Mouse (Mus musculus): ENCODE data around the gene Sbf2.
A peak's percentile ranks its signal among the peaks of the same experiment; 100 is the strongest.

Gene Sbf2

GRCm38 (mm10) chr7:110309246-110309645 lies 305.5 kb downstream of the Sbf2 start:
- DNase-seq (ENCODE audit: low spot score in 2 of 2), result no peak

GRCm38 (mm10) chr7:110307741-110308140 lies 307.0 kb downstream of the Sbf2 start:
- DNase-seq (ENCODE audit: low spot score in 2 of 2), result no peak

DNA sequence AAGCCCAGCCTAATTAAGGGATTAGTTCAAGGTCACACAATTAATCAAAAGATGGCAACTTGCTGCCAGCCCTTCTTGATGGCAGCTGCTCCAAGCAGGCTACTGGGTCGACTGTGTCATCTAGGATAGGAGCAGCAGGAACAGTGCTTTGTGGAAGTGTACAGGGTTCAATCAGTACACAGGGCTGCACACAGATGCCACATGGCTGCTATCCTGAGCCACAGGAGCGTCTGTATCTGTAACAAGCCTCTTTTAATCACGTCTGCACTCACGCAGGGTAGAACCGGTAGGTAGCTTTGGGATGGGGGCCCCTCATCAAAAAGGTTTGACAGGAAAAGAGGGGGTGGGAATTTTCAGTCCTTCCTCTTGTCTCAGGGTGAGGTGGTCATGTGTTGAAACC lies 308.4 kb downstream of the Sbf2 start:
- no peak for DNase-seq (ENCODE audit: low spot score in 2 of 2)

DNA sequence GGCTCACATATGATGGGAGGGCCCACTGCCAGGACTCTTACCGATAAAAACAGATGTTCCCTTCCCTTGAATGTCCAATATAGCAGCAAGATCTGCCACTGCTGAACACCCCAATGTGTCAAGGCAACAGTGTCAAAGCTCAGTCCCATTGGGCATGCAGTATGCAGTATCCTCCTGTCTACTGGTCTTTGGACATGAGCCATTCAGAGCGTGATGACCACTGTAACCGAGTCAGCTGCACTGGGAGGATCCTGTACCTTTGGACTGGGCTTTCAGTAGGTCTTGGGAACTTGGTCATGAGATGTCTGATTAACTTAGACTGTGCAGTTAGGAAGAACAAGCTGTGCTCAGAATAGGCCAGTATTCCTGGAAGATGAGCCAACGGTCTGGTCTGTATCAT lies 309.2 kb downstream of the Sbf2 start:
- no peak for DNase-seq (ENCODE audit: low spot score in 2 of 2)

- no peak for DNase-seq (ENCODE audit: low spot score in 2 of 2)
Measured at GRCm38 (mm10) chr7:110302886-110303285, 311.8 kb downstream of the Sbf2 start.

DNA sequence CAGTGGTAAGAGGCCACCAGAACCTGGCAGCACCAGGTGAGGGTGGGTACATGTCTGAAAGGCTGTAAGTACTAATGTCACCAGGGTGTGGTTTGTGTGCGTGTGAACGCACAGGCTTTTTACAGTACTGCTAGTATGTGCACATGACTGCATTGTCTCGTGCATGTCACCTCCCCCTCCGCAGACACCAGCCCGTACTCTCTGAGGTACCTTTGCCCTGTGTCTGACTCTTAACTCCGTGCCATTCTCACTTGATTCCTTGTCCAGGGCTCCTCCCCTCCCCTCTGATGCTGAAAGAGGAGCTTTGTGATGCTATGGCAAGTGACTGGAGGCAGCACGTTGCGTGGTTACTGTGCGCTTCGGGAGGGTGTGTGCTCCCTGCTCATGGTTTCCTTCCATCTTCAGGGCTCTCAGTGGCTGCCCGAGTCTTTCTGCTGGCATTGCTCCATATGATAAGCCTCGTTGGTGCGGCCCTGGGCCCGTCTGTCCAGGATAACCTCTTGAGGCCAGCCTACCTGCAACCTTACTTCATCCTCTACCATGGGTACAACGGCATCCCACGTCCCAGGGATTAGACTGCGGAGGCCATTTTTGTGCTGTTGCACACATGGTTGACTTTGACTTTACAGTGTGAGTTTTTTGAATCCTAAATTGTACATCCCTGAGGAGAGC lies 315.8 kb downstream of the Sbf2 start:
- no peak for DNase-seq (ENCODE audit: low spot score in 2 of 2)

- no peak for DNase-seq (ENCODE audit: low spot score in 2 of 2)
Measured at GRCm38 (mm10) chr7:110298090-110298489, 316.6 kb downstream of the Sbf2 start.

GRCm38 (mm10) chr7:110297611-110298010 lies 317.1 kb downstream of the Sbf2 start:
- DNase-seq (ENCODE audit: low spot score in 2 of 2), result no peak

- DNase-seq (ENCODE audit: low spot score in 2 of 2), result no peak
Measured at GRCm38 (mm10) chr7:110296889-110297603, 317.7 kb downstream of the Sbf2 start.

DNA sequence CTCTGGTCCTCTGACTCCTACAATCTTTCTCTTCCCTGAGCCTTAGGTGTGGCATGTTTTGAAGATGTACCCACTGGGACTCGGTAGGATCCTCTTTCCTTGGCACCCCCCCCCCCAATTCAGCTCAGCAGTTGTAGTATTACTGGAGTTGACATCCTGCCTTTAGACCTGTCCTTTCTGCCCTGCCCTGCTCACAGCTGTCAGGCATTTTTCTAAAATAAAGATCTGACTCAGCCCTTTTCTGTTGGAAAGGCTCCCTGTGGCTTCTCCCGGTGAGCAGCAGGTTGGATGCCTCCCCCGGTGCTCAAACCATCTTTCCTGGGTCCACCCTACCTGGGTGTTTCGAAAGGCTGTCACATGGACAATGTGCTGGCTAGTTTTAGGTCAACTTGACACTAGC lies 325.1 kb downstream of the Sbf2 start:
- DNase-seq (ENCODE audit: low spot score in 2 of 2), result no peak

DNA sequence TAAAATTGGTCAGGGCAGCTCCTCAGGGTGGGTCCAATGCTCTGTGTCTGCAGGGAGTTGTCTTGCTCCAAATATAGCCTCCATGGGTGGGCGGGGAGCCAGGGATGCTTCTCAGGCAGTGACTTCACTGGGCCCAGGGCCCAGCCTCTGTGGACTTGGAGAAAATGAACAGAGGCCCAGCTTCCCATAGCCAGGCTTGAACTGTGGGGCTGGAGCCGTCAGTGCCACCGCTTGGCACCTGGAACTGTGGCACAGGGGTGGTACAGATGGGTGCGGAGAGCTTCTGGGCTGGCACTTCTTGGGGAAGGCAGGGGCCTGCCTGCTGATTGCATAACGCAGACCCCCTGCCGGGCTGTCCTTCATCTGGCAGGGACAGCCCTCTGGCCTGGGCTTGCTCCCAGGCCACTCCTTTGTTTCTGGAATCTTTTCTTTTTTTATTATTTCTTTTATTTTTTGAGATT lies 326.0 kb downstream of the Sbf2 start:
- no peak for DNase-seq (ENCODE audit: low spot score in 2 of 2)

DNA sequence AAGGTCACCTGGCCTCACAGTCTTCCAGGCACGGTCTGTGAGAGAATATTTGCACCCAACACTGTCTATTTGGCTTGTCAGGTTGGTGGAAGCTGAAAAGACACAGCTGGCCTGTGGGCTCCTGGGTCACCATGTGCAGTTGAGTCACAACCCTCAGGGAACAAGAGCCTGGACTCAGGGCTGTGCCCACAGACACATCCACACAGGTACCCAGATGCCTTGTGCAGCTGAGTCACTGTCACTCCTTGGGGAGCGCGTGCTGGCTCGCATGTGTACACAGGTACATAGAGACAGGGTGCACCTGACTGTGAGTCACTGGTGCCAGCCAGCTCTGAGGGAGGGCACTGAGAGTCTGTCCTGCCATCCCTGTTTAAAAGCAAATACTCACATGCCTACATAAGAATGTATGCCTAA lies 326.5 kb downstream of the Sbf2 start:
- no peak for DNase-seq (ENCODE audit: low spot score in 2 of 2)

DNA sequence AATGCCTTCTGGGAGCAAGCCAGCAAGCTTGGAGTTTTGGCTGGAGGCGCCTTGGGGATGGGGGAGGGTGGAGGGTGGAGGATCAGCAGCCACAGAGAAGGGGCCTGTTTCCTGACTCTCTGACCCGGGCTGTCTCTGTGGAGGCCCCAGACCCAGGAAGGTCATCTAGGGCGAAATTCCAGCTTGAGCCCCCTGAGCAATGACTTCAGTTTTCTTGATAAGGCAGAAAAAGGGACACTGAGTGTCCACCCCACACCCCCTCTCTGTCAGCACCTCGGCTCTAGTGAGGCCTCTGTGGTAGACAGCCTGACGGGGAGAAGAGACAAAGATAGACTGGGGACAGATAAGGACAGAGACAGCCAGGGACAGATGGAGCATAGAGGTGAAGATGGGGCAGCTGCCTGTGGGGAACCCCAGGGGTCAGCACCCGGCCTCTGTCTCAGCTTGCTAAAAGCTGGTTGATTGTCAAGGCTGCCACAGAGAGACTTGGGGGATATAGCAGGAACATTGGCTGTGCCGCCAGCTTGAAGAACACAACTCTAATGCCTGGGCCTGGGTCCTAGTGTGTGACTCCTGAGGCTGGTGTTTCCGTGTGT lies 327.1 kb downstream of the Sbf2 start:
- DNase-seq (ENCODE audit: low spot score in 2 of 2), result no peak

GRCm38 (mm10) chr7:110286838-110287475 lies 327.8 kb downstream of the Sbf2 start:
- peak; percentile 36 to 66 for DNase-seq (ENCODE audit: low spot score in 2 of 2)

DNA sequence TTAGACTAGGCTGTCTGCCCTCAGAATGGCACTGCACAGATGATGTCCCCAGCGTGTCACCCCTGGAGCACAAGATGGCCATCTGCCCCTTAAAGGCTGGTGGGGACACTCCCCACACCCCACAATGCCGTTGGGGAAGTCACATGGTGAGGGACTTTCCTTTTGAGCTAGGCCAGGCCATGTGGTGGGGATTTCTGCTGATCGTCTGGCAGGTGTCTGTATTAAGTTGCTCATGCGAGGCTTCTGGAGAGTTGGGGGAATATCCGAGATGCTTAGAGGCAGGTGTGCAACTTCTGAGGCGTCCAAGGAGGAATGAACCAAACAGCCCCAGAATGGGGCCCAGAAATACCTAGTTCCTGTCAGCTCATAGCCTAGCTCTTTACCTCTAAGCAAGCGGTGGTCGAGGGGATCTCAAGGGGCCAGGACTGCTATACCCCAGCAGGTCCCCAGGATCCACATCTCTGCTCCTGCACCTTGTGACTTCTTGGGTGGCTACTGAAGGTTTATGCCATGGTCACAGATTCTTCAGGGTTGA lies 328.5 kb downstream of the Sbf2 start:
- DNase-seq (ENCODE audit: low spot score in 2 of 2), result peak in 1 of 2 experiments; percentile 31

- no peak for DNase-seq (ENCODE audit: low spot score in 2 of 2)
Measured at GRCm38 (mm10) chr7:110285849-110286151, 328.9 kb downstream of the Sbf2 start.

DNA sequence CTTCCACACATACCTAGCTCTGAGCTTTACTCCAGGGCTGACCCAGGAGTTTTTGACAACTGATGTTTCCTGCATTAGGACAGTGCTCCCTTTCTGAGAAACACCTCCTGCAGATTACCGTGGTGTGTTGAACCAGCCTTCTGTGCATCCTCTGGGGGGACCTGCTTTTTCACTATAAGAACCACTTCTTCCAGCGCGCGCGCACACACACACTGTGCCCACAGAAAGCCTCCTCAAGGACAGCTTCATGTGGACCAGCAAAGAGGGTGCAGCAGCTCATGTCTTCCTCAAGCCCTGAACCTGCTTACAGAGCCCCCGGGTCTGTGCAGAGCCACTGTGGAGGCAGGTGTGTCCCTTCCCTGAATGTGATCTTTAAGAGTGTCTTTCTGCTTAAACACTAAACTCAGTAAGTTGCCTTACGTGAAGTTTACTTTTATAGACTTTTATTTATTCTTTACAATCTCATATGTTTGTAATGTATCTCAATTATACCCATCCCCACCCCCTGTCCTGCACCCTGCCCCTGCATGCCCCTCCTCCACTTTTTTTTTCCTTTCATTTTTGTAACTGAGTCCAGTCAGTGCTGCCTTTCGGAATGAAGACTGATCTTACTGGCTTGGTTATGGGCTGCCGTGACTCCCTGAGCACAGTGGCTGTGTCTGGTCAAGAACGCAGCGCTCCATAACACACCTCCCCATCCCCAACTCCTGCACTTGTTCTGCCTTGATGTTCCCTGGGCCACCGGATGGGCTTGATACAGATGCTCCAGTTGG lies 329.5 kb downstream of the Sbf2 start:
- DNase-seq (ENCODE audit: low spot score in 2 of 2), result no peak

GRCm38 (mm10) chr7:110283484-110284275 lies 331.0 kb downstream of the Sbf2 start:
- no peak for DNase-seq (ENCODE audit: low spot score in 2 of 2)

DNA sequence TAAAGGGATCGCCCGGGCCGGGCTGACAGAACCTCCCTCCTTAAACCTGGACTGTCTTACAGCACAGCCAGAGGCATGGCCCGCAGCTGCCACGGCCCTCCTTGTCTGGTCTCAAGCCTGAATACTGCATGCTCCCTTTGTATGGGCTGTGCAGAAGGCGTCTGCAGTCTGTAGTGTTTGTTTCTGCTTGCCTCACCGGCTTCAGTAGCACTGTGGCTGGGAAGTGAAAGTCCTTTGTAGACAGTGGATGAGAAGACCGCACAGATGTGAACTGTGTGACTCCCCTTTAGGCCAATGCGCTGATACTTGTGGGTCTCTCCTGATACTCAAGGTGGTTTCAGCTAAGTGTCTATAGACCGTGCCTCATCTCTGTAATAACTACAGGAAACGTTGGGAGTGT lies 331.9 kb downstream of the Sbf2 start:
- DNase-seq (ENCODE audit: low spot score in 2 of 2), result no peak

DNA sequence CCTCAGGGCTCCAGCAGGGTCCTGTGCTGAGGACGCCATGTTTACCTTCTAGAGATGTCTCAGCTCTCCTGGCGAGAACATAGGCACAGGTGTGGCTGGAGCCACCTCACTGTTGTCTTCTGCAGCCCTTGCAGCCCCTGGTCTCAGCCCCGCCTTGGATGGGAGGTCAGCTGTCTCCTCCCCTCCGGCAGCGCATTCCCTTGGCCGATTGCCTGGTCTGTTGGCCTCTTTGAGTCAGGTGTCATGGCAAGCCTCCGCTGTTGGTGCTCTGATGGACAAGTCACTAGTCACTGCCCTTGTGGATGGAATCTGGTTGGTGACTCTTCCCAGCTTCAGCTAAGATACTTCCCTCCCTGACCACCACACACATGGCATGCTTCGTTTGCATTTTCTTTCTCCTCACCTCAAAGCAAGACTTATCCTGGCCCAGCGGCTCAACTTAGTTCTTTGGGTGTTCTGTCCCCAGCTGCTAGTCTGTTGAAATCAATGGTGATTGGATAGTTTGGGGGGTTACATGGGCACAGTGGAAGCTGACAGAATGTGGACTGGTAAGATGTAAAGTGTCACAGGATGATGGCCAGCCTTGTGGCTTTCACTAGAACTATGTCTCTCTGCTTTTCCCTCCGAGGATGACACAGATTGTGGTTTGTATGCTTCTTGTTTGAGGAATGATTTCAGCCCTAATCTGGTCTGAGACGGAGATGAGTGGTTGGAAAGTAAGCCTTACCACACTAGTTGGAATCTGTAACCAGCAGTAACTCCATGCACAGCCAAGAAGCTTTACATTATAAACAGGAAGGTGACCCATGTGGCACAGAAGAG lies 333.1 kb downstream of the Sbf2 start:
- DNase-seq (ENCODE audit: low spot score in 2 of 2), result no peak
